Mouse (Mus musculus) kidney, embryonic 16.5 days (tissue): ENCODE measurements around the gene Rtn4rl1. TPM values are rescaled to one million over a fixed set of nuclear protein-coding genes. Genes with fewer than 3 reads are reported as not detected.

Source experiments
- ATAC-seq: fragments of 200-750 bp; cut with Nextera tagmentation; 2 replicates; pipeline ENCODE4 v1.8.0; 2017; ENCODE audit warnings: moderate TSS enrichment; ENCODE audit not compliant: low FRiP score, low TSS enrichment
- H3K27ac ChIP-seq: fragments of 300-500 bp; sonication (generic); 2 replicates; pipeline ENCODE4 v1.5.1; 2014; ENCODE audit warnings: low read length
- H3K27me3 ChIP-seq: fragments of 300-500 bp; sonication (generic); 2 replicates; pipeline ENCODE4 v1.6.1; 2014; ENCODE audit warnings: low read length, control low read depth, mixed read lengths; ENCODE audit not compliant: insufficient read depth
- H3K36me3 ChIP-seq: fragments of 300-500 bp; sonication (generic); 2 replicates; pipeline ENCODE4 v1.6.1; 2014; ENCODE audit warnings: low read length, control low read depth, mixed read lengths; ENCODE audit not compliant: insufficient read depth
- H3K4me1 ChIP-seq: fragments of 300-500 bp; sonication (generic); 2 replicates; pipeline ENCODE4 v1.6.1; 2014; ENCODE audit warnings: low read length, control low read depth, mixed read lengths; ENCODE audit not compliant: insufficient read depth
- H3K4me2 ChIP-seq: fragments of 300-500 bp; sonication (generic); replicated peaks from 2 replicates; pipeline ENCODE4 v1.6.1; 2014; ENCODE audit warnings: low read depth, low read length
- H3K4me3 ChIP-seq: fragments of 300-500 bp; sonication (generic); 2 replicates; pipeline ENCODE4 v1.5.1; 2014; ENCODE audit warnings: mild to moderate bottlenecking, low read length
- H3K9ac ChIP-seq: fragments of 300-500 bp; sonication (generic); replicated peaks from 2 replicates; pipeline ENCODE4 v1.6.1; 2014; ENCODE audit warnings: low read length
- H3K9me3 ChIP-seq: fragments of 300-500 bp; sonication (generic); 2 replicates; pipeline ENCODE4 v1.6.1; 2016; ENCODE audit warnings: low read length, control low read depth
- WGBS: fragments of 180-500 bp; shearing (Covaris S2); extraction: QIAGEN DNeasy Blood & Tissue Kit; methylation state at CpG from one replicate; pipeline ENCODE4 v1.1.7; 2014; 5-methylcytosine and 5-hydroxymethylcytosine counted together
- polyA plus RNA-seq: library from polyadenylated mRNA; unstranded; fragments of >200 nt; fragmentation: Nextera tagmentation; extraction: Ambion mirVana; gene quantifications from 2 replicates; pipeline ENCODE4 v1.2.1, GENCODE M21; 2015

The Rtn4rl1 gene
- polyA plus RNA-seq, 1 experiment from 2014 or later, result 5.0 TPM

DNA sequence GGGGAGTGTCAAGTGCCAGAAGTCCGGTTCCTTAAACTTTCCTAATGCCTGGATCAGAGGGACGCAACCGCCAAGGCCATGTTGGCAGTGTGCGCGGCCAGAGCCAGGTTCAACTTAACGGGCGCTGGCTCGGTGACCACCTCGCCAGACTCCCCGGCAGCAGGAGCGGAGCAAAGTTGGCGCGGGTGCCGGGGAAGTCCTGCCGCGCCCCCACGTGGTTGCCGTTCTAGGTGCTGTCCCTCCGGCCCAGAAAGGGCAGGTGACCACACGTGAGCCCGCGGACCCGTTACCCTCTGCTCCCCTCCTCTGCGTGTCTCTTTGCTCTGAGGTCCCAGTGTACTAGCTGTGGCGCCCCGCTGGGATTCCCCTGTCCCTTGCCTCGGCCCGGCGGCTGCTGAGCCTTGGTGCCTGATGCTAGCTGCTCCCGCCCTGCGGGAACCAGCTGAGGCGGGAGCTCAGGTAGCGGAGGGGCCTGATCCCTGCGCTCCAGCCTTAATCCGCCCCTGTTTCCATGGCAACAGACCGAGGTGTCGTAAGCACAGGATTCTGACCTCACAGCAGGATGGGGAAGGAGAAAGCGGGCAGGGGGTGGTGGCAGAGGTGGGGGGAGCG lies 1.4 kb downstream of the Rtn4rl1 start:
- H3K27ac ChIP-seq, result no peak overlapping the region
- H3K9me3 ChIP-seq, result no peaks in the 10 kb centered on the region
- ATAC-seq, result no peak; the same call in 1 of the 2 replicates
- H3K4me2 ChIP-seq, result peak overlapping the region; percentile 87
- H3K9ac ChIP-seq, result peak overlapping the region; percentile 28
- H3K4me1 ChIP-seq, result peaks cover 31% of the 10 kb centered on the region
- no peaks in the 10 kb centered on the region for H3K36me3 ChIP-seq
- peak overlapping the region; percentile 60 for H3K4me3 ChIP-seq
- H3K27me3 ChIP-seq, result peaks cover 59% of the 10 kb centered on the region
- WGBS, result under 1% methylated on average over 39 of the region's 39 CpGs

DNA sequence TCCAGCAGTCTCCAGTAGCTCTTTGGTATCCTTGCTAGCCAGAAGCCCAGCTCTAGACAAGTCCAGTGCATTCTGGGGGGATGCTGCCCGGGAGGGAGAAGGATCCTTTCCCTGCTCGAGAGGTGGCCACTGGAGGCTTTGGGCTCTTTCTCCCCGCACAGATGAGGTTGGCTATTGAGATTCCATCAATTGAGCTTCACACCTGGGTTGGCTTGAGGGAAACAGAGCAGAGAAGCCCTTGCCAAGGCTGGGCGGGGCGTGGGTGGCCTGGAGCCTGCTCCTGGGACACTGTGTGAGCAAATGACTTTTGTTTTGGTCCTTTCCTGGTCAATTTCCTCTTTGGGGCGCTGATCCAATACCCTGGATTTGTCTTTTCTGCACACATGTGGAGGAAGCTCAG lies 2.5 kb downstream of the Rtn4rl1 start:
- no peak for ATAC-seq
- Histone ChIP-seq H3K4me1 (peaks cover 30% of the 10 kb centered on the region), H3K27ac (no peak overlapping the region), H3K9ac (no peak overlapping the region), H3K4me2 (no peak overlapping the region), H3K4me3 (no peak overlapping the region), H3K9me3 (no peaks in the 10 kb centered on the region), H3K27me3 (peaks cover 62% of the 10 kb centered on the region), H3K36me3 (no peaks in the 10 kb centered on the region)
- 53% methylated on average over 6 of the region's 6 CpGs for WGBS

DNA sequence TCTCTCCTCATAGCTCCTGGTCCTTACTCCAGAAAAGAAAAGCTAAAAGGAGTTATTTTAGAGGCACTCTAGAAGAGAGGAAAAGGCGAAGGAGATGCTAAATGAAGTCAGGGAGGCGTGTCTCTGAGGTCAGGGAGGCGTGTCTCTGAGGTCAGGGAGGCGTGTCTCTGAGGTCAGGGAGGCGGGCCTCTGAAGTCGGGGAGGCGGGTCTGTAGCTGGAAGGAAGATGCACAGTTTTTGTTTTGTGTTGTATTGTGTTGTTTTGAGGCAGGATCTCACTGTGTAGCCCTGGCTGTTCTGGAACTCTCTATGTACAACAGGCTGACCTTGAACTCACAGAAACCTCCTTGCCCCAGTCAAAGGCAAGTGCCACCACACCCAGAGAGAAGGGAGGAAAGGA lies 4.4 kb downstream of the Rtn4rl1 start:
- no peaks in the 10 kb centered on the region for H3K9me3 ChIP-seq
- peaks cover 38% of the 10 kb centered on the region for H3K4me1 ChIP-seq
- no peak overlapping the region for H3K9ac ChIP-seq
- H3K36me3 ChIP-seq, result no peaks in the 10 kb centered on the region
- peaks cover 55% of the 10 kb centered on the region for H3K27me3 ChIP-seq
- no peak overlapping the region for H3K27ac ChIP-seq
- ATAC-seq, result no peak
- no peak overlapping the region for H3K4me2 ChIP-seq
- no peak overlapping the region for H3K4me3 ChIP-seq
- 44% methylated on average over 7 of the region's 7 CpGs for WGBS

DNA sequence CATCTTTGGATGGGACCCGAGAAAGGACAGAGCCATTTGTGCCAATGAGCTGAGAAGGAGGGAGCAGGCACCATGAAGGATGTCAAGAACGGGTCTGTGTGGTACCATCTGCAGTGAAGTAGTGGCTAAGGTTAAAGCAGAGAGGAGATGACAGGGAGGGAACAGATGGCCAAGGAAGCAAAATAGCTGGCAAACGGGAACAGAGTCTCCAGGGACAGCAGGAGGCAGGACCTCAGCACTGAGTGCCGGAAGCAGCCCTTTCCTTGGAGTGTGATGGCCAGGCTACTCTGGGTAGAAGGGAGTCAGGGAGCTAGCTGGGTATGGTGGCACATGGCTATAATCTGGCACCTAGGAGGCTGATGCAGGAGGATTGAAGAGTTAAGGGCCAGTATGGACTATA lies 5.2 kb downstream of the Rtn4rl1 start:
- no peak overlapping the region for H3K27ac ChIP-seq
- no peak for ATAC-seq
- H3K4me3 ChIP-seq, result no peak overlapping the region
- no peaks in the 10 kb centered on the region for H3K36me3 ChIP-seq
- no peak overlapping the region for H3K9ac ChIP-seq
- H3K9me3 ChIP-seq, result no peaks in the 10 kb centered on the region
- WGBS, result 64% methylated on average over 4 of the region's 4 CpGs
- peaks cover 30% of the 10 kb centered on the region for H3K4me1 ChIP-seq
- no peak overlapping the region for H3K4me2 ChIP-seq
- H3K27me3 ChIP-seq, result peaks cover 46% of the 10 kb centered on the region

DNA sequence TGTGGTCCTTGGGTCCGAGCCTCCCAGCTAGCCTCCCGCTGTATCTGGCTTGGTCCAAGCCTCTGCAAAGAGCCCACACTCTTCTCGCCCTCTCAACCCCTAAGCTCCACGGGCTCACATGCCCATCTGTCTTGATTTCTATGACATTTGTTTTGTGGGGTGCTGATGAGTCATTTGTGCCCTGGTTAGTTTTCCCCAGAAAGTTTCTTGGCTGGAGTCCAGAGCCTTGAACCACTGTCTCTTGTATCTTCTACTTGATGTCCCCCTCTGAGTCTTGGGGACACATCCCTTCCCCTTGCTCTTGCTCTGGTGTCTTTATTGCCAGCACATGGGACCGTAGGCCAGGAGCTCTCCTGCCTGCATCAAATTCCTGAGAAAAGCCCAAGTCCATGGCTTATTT lies 6.4 kb downstream of the Rtn4rl1 start:
- Histone ChIP-seq H3K4me3 (no peak overlapping the region), H3K9ac (no peak overlapping the region)
- ATAC-seq, result no peak

DNA sequence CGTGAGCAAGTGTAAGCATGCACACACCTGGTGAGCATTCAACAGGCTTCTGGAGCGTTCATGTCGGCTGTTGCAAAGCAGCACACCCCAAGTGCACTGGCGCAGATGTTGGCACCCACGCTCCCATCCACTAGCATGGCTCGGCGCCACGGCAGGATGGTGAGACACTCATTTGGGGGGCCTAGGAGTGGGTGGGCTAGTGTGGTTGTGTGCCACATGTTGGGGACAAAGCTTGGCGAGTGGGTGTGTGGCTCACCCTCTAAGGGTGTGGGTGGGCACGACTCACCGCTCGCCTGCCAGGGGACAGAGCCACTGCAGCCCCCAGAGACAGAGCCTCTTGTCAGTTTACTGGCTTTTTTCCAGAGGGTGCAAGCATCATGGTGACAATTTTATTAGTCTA lies 7.4 kb downstream of the Rtn4rl1 start:
- Histone ChIP-seq H3K36me3 (no peaks in the 10 kb centered on the region), H3K27me3 (peaks cover 25% of the 10 kb centered on the region), H3K9ac (no peak overlapping the region), H3K9me3 (no peaks in the 10 kb centered on the region), H3K4me2 (no peak overlapping the region), H3K4me3 (no peak overlapping the region), H3K4me1 (peaks cover 18% of the 10 kb centered on the region), H3K27ac (no peak overlapping the region)
- WGBS, result 86% methylated on average over 12 of the region's 12 CpGs
- no peak for ATAC-seq

More for the DNA sequence above, 6.4 kb downstream of the Rtn4rl1 start:
- 75% methylated on average over 5 of the region's 5 CpGs for WGBS
- Histone ChIP-seq H3K9me3 (no peaks in the 10 kb centered on the region), H3K4me1 (peaks cover 23% of the 10 kb centered on the region), H3K36me3 (no peaks in the 10 kb centered on the region), H3K27ac (no peak overlapping the region), H3K27me3 (peaks cover 35% of the 10 kb centered on the region), H3K4me2 (no peak overlapping the region)

DNA sequence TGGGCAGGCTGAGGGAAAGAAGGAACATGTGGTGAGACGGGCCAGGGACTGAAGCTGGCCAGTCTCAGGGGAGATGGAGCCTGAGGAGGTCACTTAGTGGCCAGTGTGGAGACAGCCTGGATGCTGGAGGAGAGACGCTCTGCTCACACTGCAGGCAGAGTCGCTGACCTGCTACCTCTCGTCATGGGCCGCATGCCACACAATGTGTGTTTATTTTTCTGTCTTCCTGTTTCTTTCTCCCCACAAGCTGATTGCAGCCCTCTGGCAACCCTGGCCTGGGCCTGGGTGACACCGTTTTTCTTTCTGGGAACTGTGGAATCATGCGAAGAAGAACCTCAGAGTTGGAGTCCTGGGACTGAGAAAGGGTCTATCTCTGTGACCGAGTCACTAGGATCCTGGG lies 8.1 kb downstream of the Rtn4rl1 start:
- Histone ChIP-seq H3K36me3 (no peaks in the 10 kb centered on the region), H3K9me3 (no peaks in the 10 kb centered on the region)
- no peak for ATAC-seq

DNA sequence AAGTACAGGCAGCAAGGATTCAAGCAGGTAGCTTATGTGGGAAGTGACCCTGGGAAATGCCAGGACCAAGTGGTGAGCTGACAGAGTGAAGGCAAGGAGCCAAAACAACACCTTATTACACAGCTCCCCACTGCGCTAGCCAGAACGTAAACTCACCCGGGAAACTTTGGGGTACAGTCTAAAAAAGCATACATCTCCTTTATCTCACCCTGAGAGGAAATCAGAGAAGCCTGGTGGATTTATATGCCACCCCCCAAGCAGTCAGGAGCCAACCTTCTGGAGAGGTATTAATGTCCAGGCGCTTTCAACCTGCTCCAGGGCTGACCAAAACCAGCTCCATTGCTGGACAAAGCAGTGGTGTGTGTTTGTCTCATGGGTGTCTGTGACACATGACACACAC lies 10.3 kb downstream of the Rtn4rl1 start:
- ATAC-seq, result no peak
- Histone ChIP-seq H3K36me3 (no peaks in the 10 kb centered on the region), H3K9me3 (no peaks in the 10 kb centered on the region), H3K4me3 (no peak overlapping the region), H3K9ac (no peak overlapping the region), H3K4me2 (no peak overlapping the region), H3K27ac (no peak overlapping the region), H3K27me3 (0 out of 2 replicates have a peak, but pooled peaks cover 3% of the 10 kb centered on the region), H3K4me1 (peaks cover 18% of the 10 kb centered on the region)
- WGBS, result 79% methylated on average over 4 of the region's 4 CpGs

More for the DNA sequence above, 8.1 kb downstream of the Rtn4rl1 start:
- Histone ChIP-seq H3K4me3 (no peak overlapping the region), H3K27me3 (peaks cover 17% of the 10 kb centered on the region; the same call in 1 of the 2 replicates), H3K27ac (no peak overlapping the region), H3K4me1 (peaks cover 18% of the 10 kb centered on the region), H3K4me2 (no peak overlapping the region), H3K9ac (no peak overlapping the region)
- WGBS, result 42% methylated on average over 8 of the region's 8 CpGs

DNA sequence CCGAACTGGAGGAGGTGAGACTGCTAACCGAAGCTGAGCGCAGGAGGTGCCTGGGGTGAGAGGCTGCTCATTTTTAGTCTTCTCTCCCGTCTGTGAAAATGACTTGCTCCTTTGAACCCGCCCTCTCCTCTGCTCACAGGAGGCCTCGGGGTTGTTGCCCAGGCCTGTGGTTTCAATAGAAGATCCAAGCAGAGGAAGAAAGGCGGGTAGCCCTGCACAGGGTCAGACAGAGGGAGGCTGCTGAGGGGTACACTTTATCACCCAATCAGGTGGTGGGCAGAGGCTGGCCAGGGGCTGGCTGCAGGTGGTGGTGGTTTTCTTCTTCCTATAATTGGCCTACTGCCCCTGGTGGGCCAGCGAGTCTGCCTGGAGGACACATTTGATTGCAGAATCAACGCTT lies 10.9 kb downstream of the Rtn4rl1 start:
- H3K9me3 ChIP-seq, result no peaks in the 10 kb centered on the region
- H3K4me1 ChIP-seq, result peaks cover 18% of the 10 kb centered on the region
- no peak for ATAC-seq
- no peak overlapping the region for H3K4me3 ChIP-seq
- H3K27me3 ChIP-seq, result 0 out of 2 replicates have a peak, but pooled peaks cover 3% of the 10 kb centered on the region
- H3K36me3 ChIP-seq, result no peaks in the 10 kb centered on the region
- H3K4me2 ChIP-seq, result no peak overlapping the region
- no peak overlapping the region for H3K27ac ChIP-seq
- H3K9ac ChIP-seq, result 0 out of 2 replicates have a peak overlapping the region, but pooled peaks have one; percentile 31
- 44% methylated on average over 9 of the region's 9 CpGs for WGBS

DNA sequence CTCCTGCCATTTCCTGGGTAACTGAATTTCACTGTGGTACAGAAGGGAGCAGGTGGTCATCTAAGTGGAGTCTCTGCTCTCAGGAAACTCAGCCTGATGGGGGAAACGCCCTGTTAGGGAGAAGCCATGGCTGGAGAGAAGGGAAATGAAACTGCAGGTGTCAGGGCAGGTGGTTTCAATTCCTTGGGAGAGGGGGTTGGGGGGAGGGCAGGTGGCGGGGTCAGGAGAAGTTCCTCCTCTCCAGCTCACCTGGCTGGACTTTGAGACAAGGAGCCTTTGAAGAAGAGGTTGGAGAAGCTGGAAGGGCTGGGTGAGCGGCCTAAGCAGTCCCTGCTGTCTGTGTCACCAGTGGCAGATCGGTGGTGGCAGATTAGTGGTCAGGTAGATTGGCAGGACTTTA lies 12.8 kb downstream of the Rtn4rl1 start:
- Histone ChIP-seq H3K4me2 (no peak overlapping the region), H3K27me3 (no peaks in the 10 kb centered on the region), H3K4me1 (peaks cover 17% of the 10 kb centered on the region), H3K4me3 (no peak overlapping the region), H3K9me3 (no peaks in the 10 kb centered on the region), H3K36me3 (no peaks in the 10 kb centered on the region), H3K27ac (no peak overlapping the region), H3K9ac (no peak overlapping the region)
- no peak for ATAC-seq
- 71% methylated on average over 4 of the region's 4 CpGs for WGBS
